Mouse (Mus musculus): Measurements from ENCODE around the gene Sec22c. TPM values are rescaled to one million over a fixed set of nuclear protein-coding genes. Genes with fewer than 3 reads are reported as not detected.

The Sec22c gene
- polyA plus RNA-seq, 1 experiment from 2014 or later, result 5.7 TPM

Other genes starting within 250 kb of the Sec22c start
- gene Cck, start 209.8 kb downstream of the Sec22c start, polyA plus RNA-seq (2015; fragmentation: Nextera tagmentation; extraction: Ambion mirVana), result 0.81 and 1.1 TPM in 2 replicates
- gene Lyzl4, start 63.4 kb downstream of the Sec22c start, polyA plus RNA-seq (2015; fragmentation: Nextera tagmentation; extraction: Ambion mirVana), result 0.13 and 0.19 TPM in 2 replicates
- 0.33 and 0.43 TPM in 2 replicates for gene Vipr1, start 62.8 kb downstream of the Sec22c start, polyA plus RNA-seq (2015; fragmentation: Nextera tagmentation; extraction: Ambion mirVana)
- gene Ss18l2, start 4.8 kb upstream of the Sec22c start, polyA plus RNA-seq (2015; fragmentation: Nextera tagmentation; extraction: Ambion mirVana), result 153 and 193 TPM in 2 replicates
- gene Nktr, start 13.7 kb upstream of the Sec22c start, polyA plus RNA-seq (2015; fragmentation: Nextera tagmentation; extraction: Ambion mirVana), result 43.6 and 46.0 TPM in 2 replicates
- 18.2 and 23.0 TPM in 2 replicates for gene Zfp651, start 53.8 kb upstream of the Sec22c start, polyA plus RNA-seq (2015; fragmentation: Nextera tagmentation; extraction: Ambion mirVana)
- 4.5 and 5.5 TPM in 2 replicates for gene Klhl40, start 72.1 kb upstream of the Sec22c start, polyA plus RNA-seq (2015; fragmentation: Nextera tagmentation; extraction: Ambion mirVana)
- gene Hhatl, start 87.0 kb upstream of the Sec22c start, polyA plus RNA-seq (2015; fragmentation: Nextera tagmentation; extraction: Ambion mirVana), result 17.5 and 18.3 TPM in 2 replicates
- 0.23 TPM in 1 of 2 replicates, not detected in the other for gene Ccdc13, start 134.0 kb upstream of the Sec22c start, polyA plus RNA-seq (2015; fragmentation: Nextera tagmentation; extraction: Ambion mirVana)
- gene Higd1a, start 152.9 kb upstream of the Sec22c start, polyA plus RNA-seq (2015; fragmentation: Nextera tagmentation; extraction: Ambion mirVana), result 206 and 251 TPM in 2 replicates
- gene Ackr2, start 192.9 kb upstream of the Sec22c start, polyA plus RNA-seq (2015; fragmentation: Nextera tagmentation; extraction: Ambion mirVana), result 1.2 and 2.0 TPM in 2 replicates
- gene Cyp8b1, start 210.8 kb upstream of the Sec22c start, polyA plus RNA-seq (2015; fragmentation: Nextera tagmentation; extraction: Ambion mirVana), result not detected in 2 replicates
- gene Fam198a, start 245.5 kb upstream of the Sec22c start, polyA plus RNA-seq (2015; fragmentation: Nextera tagmentation; extraction: Ambion mirVana), result 1.2 and 2.2 TPM in 2 replicates

Data from heart, embryonic 15.5 days (tissue).